Mouse (Mus musculus): ENCODE data around the gene Rps3.
A peak's percentile ranks its signal among the peaks of the same experiment; 100 is the strongest.
"Not testable (repeated sequence)": the region's sequence is repeated elsewhere in the genome, so short reads cannot be mapped to it uniquely, and the experiment has no call there.

Gene Rps3

DNA sequence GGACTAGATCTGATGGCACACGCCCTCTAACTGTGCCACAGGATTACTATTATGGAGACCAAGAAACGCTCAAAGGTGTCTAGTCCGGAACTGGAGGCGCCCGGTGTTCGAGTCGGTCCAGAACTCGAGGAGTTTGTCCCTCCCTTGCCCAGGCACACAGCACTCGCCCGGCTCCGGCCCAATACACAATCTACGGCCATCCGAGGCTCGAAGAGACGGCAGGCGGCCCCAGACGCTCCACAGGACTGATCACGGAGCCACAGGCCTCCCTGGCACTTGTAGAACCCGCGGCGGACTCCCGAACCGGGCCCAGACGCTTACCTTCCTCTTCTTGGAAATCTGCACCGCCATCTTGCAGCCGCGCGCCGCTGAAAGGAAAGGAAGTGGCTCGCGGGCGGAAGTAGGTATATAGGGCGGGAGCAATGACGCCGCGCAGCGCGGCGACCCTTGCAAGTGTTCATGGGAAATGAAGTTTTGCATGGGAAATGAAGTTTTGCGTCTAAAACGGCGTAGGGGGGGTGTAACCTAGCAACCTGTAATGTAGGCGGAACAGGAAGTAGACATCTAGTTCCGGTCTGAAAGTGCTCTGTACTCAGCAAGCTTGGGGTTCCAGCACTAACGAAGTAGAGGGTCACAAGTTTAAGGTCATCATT is at the start of gene Rps3:
Rps3 (minus strand) TSS at position 468 of the 653 bp plus-strand sequence.
- peak; percentile 98 for DNase-seq

GRCm38 (mm10) chr7:99532526-99532925 is 49.0 kb upstream of the Rps3 start:
- no peak for DNase-seq

DNA sequence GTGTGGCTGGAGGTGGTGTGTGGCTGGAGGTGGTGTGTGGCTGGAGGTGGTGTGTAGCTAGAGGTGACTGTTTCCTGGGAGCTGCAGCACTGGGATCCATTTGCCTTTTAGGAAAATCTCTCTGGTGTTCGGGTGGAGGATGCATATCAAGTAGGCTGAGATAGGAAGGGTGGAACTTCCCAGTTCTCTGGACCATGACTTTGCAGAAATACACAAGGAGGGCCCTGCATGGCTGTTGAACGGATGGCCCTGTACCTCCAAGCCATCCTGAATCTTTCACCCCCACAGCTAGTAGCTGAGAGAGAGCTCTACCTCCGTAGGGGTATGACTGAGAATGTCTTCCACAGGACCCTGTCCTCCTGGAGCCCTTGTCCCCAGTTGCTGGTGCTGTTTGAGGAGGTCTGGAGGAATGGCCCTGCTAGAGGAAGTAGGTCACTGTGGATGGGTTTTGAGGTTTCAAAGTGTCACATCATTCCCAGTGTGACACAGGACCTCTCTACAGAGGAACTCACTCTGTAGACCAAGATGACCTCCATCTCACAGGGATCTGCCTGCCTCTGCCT is 48.0 kb upstream of the Rps3 start:
- DNase-seq, result no peak

DNA sequence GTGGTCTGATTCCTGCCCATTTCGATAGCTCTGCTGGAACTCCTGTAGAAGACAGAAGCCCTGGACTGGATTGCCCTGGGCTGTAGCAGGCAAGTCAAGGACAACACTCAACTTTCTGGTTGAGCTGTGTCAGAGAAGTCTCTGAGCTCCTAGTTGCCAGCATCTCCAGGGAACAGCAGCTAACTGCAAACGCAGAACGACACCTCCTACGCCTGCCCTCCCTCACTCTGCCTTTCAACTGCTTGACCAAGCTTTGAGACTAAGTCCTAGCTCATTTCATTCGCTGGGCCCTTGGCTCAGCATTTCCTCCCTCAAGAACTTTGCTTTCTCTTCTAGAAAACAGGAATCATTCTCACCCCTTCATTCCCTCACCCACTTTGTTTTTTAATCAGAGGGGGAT is 45.9 kb upstream of the Rps3 start:
- no peak for DNase-seq

- DNase-seq, result no peak
Measured at GRCm38 (mm10) chr7:99528547-99528946, 45.0 kb upstream of the Rps3 start.

DNA sequence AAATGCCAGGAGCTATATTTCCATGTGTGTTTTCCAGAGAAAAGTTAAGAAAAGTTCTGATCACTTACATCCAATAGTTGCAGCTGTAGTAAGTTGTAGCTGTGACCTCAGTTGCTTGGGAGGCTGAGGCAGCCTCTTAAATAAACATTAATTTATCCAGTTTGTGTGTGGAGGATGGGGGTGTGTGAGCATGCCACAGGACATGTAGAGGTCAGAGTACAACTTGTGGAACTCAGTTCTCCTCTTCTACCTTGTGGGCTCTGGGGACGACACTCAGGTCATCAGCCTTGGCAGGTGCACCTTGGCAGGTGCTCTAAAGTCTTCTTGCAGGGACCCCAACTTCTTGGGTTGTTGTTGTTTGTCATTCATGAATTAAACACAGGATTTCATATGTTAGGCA is 40.3 kb upstream of the Rps3 start:
- no peak for DNase-seq

GRCm38 (mm10) chr7:99523121-99523520 is 39.6 kb upstream of the Rps3 start:
- DNase-seq, result no peak

DNA sequence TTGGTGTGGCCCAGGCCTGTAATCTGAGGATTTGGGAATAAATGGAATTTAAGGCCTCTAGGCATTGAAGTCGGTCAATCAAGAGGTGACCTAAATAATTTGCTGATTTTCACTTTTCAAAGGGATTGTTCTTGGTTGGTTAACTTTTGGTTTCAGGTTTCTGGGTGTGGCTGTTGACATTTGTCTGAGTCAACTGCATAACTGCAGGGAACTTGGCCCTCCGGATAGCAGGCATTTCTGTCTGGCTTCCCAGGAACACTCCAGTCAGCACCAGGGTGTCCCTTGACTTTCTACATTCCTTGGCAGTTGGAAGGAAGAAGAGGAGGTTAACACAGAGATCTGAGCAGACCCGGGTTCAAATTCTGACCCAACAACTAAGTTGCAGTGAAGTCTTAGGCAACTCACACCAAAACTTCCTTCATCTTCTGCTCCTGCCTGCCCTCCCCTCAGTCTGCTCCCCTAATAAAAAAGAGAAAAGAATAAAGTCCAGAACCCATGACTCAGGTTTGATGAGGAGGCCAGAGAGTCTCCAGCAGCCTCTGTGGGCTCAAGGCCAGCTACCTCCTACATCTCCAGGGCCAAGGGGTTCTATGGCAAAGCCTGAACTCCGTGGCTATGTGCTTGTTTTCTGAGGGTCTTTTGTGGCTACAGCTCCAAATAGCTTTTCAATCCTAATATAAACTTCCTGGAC is 35.6 kb upstream of the Rps3 start:
- DNase-seq, result no peak

GRCm38 (mm10) chr7:99516814-99517157 is 33.2 kb upstream of the Rps3 start:
- no peak for DNase-seq

DNA sequence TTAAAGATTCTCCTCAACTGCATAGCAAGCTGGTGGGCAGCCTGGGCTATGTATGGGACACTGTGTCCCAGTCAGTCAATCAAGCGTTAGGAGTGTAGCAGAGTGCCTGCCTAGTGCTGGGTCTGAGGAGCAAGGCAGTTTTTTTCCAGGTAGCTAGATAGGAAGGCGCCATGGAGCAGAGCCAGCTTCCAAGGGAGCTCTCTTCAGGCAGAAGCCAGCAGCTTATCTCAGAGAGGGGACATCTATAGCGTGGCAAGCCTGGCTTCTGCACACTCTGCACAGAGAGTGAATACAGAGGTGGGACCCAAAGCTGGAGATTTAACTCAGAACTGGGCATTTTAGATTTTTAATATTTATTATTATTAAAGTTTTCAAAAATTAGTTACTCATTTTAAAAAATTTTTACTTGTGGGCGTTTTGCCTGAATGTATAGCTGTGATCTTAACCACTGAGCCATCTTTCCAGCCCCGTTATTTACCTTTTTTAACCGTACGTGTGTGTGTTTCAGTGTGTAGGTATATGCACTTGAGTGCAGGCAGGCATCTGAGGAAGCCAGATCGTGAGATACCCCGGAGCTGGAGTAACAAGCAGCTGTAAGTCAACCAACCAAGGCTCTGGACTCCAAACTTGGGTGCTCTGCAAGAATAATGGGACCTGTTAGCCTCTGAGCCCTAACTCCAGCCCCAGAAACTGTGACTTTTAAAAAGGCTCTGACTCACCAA is 32.7 kb upstream of the Rps3 start:
- DNase-seq, result no peak

DNA sequence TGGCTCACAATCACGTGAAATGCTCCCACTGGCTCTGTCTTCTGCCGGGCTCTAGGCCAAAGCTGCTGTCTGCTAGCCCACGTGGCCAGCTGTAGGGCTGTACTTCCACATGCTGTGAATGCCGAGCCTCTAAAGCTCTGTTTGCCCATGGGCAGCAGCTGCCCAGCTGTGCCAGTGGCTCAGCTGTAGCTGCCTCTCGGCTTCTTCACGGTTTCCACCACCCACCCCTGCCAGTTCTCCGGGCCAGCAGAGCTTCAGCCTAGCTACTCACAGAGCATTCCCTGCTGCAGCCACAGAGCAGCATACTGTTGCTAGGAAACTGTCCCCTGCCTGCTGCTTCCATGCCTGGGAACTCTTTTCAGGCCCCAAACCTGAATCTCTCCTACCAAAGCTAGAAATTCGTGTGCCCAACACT is 26.6 kb upstream of the Rps3 start:
- DNase-seq, result peak; percentile 54

- not testable (repeated sequence) for DNase-seq
Measured at GRCm38 (mm10) chr7:99508187-99508586, 24.6 kb upstream of the Rps3 start.

DNA sequence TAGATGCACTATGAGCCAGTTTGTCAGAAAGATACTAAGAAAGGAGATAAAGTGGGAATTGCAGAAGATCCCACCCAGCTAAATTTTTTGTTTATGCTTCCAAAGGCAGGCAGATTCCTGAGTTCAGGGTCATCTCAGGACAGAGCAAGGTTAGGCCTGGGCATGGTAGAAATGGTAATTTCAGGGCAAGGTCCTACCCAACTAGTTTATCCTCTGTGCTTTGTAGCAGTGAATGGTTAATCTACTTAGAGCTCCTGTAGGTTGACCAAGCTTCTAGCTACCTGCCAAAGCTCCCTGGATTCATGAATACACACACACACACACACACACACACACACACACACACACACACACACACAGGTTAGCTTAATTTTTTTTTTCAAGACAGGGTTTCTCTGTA is 21.0 kb upstream of the Rps3 start:
- no peak for DNase-seq

DNA sequence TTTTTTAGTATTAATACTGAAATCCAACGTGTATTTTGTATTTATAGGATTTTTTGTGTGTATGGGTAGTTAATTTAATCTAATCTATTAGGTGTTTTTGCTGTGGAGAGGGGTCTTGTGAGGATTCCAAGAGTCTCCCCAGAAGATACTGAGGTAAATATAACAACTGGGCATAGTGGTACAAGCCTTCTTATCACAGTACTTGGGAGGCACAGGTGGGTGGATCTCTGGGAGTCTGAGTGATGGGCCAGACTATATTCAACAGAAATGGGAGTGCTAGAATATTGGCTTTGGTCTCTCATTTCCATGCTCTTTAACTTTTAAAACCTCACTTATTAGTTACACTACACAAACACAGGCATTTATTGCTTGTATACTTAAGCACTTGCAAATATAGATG is 17.6 kb upstream of the Rps3 start:
- DNase-seq, result no peak

DNA sequence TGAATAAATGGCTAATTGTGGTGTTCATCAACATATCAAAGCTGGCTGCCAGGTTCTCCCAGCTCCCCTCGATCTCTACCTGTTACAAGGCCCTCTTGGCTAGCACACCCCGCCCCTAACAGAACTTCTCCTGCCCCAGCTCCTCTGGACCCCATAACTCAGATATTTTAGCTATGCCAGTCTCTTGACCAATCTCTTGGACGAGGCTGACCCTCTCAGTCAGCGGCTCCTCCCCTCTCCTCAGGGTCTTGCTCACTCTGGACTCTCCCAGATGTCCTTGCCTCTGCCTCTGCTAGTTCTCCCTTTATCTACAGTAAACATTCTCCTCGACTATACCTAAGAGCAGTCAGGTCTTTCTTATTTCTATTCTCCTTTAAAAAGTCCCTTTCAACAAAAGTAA is 17.1 kb upstream of the Rps3 start:
- no peak for DNase-seq

- peak; percentile 90 for DNase-seq
Measured at GRCm38 (mm10) chr7:99500201-99500600, 16.7 kb upstream of the Rps3 start.

- DNase-seq, result no peak
Measured at GRCm38 (mm10) chr7:99499128-99499527, 15.6 kb upstream of the Rps3 start.

- DNase-seq, result no peak
Measured at GRCm38 (mm10) chr7:99489708-99490107, 6.2 kb upstream of the Rps3 start.

DNA sequence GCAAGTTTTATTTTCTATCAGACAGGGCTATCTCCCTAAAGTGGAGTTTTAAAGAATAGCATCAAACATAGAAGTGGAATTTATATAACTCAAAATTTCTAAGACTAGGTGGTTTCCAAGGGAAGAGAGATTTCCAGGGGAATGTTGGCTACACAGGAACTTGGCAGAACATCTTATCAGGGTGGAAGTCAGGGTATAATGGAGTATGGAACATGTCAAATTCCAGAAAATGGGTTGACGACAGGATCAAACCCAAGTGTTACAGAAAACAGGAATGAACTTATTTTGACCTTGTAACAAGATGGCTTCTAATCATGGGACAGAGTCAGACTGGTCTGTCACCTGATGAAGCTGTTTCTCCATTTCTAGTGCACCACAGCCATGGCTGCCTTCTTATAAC is 1.1 kb upstream of the Rps3 start:
- no peak for DNase-seq

DNA sequence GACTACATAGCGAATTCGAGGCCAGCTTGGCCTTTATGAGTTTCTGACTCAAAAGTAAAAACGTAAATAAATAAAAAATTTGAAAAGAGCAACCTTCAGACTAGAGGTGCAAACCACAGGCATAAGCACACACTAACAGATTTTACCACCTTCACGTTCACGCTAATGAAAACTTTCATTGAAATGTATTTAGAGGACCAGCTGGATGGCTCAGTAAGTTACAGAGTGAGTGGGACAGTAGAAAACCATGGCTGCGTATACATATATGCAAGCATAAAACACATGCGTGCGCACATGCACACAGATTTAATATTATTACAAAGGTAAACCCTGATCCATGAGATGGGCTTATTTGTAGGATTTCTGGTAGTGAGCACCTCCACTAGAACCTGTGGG is 384 bp upstream of the Rps3 start:
- no peak for DNase-seq

DNA sequence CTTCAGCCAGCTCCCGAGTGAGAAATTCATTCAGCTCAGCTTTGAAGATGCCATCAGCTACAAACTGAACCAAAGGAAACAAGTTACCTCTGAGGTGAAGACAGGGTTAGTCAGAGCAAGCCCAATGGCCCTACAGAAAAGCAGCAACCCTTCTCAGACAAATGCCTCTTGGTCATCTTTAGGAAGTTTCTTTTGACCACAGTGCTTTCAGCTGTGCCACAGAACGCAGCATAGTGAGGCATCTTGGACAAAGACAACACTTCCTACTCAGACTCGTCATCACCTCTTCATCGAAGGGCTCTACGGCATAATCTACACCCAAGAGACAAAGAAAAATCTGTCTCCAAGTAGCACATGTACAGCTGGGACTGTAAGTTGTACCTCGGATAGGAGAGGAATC is 901 bp downstream of the Rps3 start:
- no peak for DNase-seq

DNA sequence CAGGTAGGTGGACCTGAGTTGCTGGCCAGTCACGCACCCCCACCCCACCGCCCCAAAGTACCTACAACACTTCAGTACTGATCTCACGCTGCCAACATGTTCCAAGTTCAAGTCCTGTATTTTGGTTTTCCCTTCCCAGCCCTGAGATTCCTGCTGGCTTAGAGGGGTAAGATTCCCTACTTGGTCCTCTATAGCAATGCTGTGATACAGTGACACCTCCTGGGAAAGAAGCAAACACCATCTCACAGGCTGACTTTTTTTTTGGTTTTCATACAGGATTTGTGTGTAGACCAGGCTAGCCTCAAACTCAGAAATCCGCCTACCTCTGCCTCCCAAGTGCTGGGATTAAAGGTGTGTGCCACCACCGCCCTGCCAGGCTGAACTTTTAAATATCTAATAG is 6.3 kb downstream of the Rps3 start:
- DNase-seq, result no peak

- no peak for DNase-seq
Measured at GRCm38 (mm10) chr7:99476558-99477114, 6.9 kb downstream of the Rps3 start.

GRCm38 (mm10) chr7:99475562-99475911 is 8.0 kb downstream of the Rps3 start:
- DNase-seq, result no peak

All from embryo, embryonic 11 days (tissue).